Mouse (Mus musculus): ENCODE results near the gene Ifnb1. TPM values are rescaled to one million over a fixed set of nuclear protein-coding genes. Genes with fewer than 3 reads are reported as not detected.

Ifnb1 gene
- polyA plus RNA-seq, 1 experiment = not detected

- no peak for TF ChIP-seq POLR2A (IDR thresholded peaks at IDR 0.05; ENCODE audit: borderline replicate concordance, extremely low read depth, low read depth, low read length)
- no peak for TF ChIP-seq CTCF (IDR thresholded peaks at IDR 0.05; ENCODE audit: insufficient read depth, low read length)
- DNase-seq = no peak
- no peak overlapping the region for H3K4me3 ChIP-seq (replicated peaks; ENCODE audit: extremely low read depth, low read depth, low read length)
- H3K4me1 ChIP-seq (ENCODE audit: control insufficient read depth, insufficient read depth, low read length) = peaks cover 11% of the 10 kb centered on the region; the same call in 1 of the 2 replicates
- WGBS = 44% methylated on average over 1 of the region's 1 CpGs
Measured at GRCm38 (mm10) chr4:88534903-88535302, 12.3 kb upstream of the Ifnb1 start.

- TF ChIP-seq POLR2A (IDR thresholded peaks at IDR 0.05; ENCODE audit: borderline replicate concordance, extremely low read depth, low read depth, low read length) (no peak), CTCF (IDR thresholded peaks at IDR 0.05; ENCODE audit: insufficient read depth, low read length) (no peak)
- WGBS = 97% methylated on average over 2 of the region's 2 CpGs
- Histone ChIP-seq H3K4me3 (replicated peaks; ENCODE audit: extremely low read depth, low read depth, low read length) (no peak overlapping the region), H3K4me1 (ENCODE audit: control insufficient read depth, insufficient read depth, low read length) (peaks cover 11% of the 10 kb centered on the region; the same call in 1 of the 2 replicates)
- DNase-seq = no peak
Measured at GRCm38 (mm10) chr4:88533499-88533898, 10.9 kb upstream of the Ifnb1 start.

- no peak overlapping the region for H3K4me3 ChIP-seq (replicated peaks; ENCODE audit: extremely low read depth, low read depth, low read length)
- 56% methylated on average over 2 of the region's 2 CpGs for WGBS
- DNase-seq = no peak
- TF ChIP-seq CTCF (IDR thresholded peaks at IDR 0.05; ENCODE audit: insufficient read depth, low read length) (no peak), POLR2A (IDR thresholded peaks at IDR 0.05; ENCODE audit: borderline replicate concordance, extremely low read depth, low read depth, low read length) (no peak)
- H3K4me1 ChIP-seq (ENCODE audit: control insufficient read depth, insufficient read depth, low read length) = no peaks in the 10 kb centered on the region
Measured at GRCm38 (mm10) chr4:88530892-88531291, 8.3 kb upstream of the Ifnb1 start.

GRCm38 (mm10) chr4:88530271-88530670 is 7.7 kb upstream of the Ifnb1 start:
- DNase-seq = no peak
- no peak overlapping the region for H3K4me3 ChIP-seq (replicated peaks; ENCODE audit: extremely low read depth, low read depth, low read length)
- no peaks in the 10 kb centered on the region for H3K4me1 ChIP-seq (ENCODE audit: control insufficient read depth, insufficient read depth, low read length)
- WGBS = 73% methylated on average over 4 of the region's 4 CpGs
- TF ChIP-seq CTCF (IDR thresholded peaks at IDR 0.05; ENCODE audit: insufficient read depth, low read length) (no peak), POLR2A (IDR thresholded peaks at IDR 0.05; ENCODE audit: borderline replicate concordance, extremely low read depth, low read depth, low read length) (no peak)

GRCm38 (mm10) chr4:88526379-88527049 is 3.9 kb upstream of the Ifnb1 start:
- no peak for DNase-seq
- 78% methylated on average over 5 of the region's 5 CpGs for WGBS
- no peak for TF ChIP-seq CTCF (IDR thresholded peaks at IDR 0.05; ENCODE audit: insufficient read depth, low read length)
- no peak for TF ChIP-seq POLR2A (IDR thresholded peaks at IDR 0.05; ENCODE audit: borderline replicate concordance, extremely low read depth, low read depth, low read length)
- no peak overlapping the region for H3K4me3 ChIP-seq (replicated peaks; ENCODE audit: extremely low read depth, low read depth, low read length)
- no peaks in the 10 kb centered on the region for H3K4me1 ChIP-seq (ENCODE audit: control insufficient read depth, insufficient read depth, low read length)

GRCm38 (mm10) chr4:88525393-88525792 is 2.8 kb upstream of the Ifnb1 start:
- no peak overlapping the region for H3K4me3 ChIP-seq (replicated peaks; ENCODE audit: extremely low read depth, low read depth, low read length)
- DNase-seq = no peak
- 71% methylated on average over 3 of the region's 3 CpGs for WGBS
- no peaks in the 10 kb centered on the region for H3K4me1 ChIP-seq (ENCODE audit: control insufficient read depth, insufficient read depth, low read length)
- no peak for TF ChIP-seq POLR2A (IDR thresholded peaks at IDR 0.05; ENCODE audit: borderline replicate concordance, extremely low read depth, low read depth, low read length)
- TF ChIP-seq CTCF (IDR thresholded peaks at IDR 0.05; ENCODE audit: insufficient read depth, low read length) = no peak

GRCm38 (mm10) chr4:88523241-88523640 is 667 bp upstream of the Ifnb1 start:
- TF ChIP-seq CTCF (IDR thresholded peaks at IDR 0.05; ENCODE audit: insufficient read depth, low read length) (0 out of 2 replicates have a peak, but pooled peaks have one; percentile 21), POLR2A (IDR thresholded peaks at IDR 0.05; ENCODE audit: borderline replicate concordance, extremely low read depth, low read depth, low read length) (no peak)
- Histone ChIP-seq H3K4me1 (ENCODE audit: control insufficient read depth, insufficient read depth, low read length) (no peaks in the 10 kb centered on the region), H3K4me3 (replicated peaks; ENCODE audit: extremely low read depth, low read depth, low read length) (no peak overlapping the region)
- no peak for DNase-seq

GRCm38 (mm10) chr4:88517957-88518356 is 4.6 kb downstream of the Ifnb1 start:
- no peak for TF ChIP-seq POLR2A (IDR thresholded peaks at IDR 0.05; ENCODE audit: borderline replicate concordance, extremely low read depth, low read depth, low read length)
- no peak for TF ChIP-seq CTCF (IDR thresholded peaks at IDR 0.05; ENCODE audit: insufficient read depth, low read length)
- WGBS = 96% methylated on average over 2 of the region's 2 CpGs
- Histone ChIP-seq H3K4me1 (ENCODE audit: control insufficient read depth, insufficient read depth, low read length) (peaks cover 12% of the 10 kb centered on the region), H3K4me3 (replicated peaks; ENCODE audit: extremely low read depth, low read depth, low read length) (no peak overlapping the region)
- no peak for DNase-seq

GRCm38 (mm10) chr4:88515711-88516211 is 6.8 kb downstream of the Ifnb1 start:
- no peak for DNase-seq
- peak overlapping the region; percentile 24 for H3K4me3 ChIP-seq (replicated peaks; ENCODE audit: extremely low read depth, low read depth, low read length)

GRCm38 (mm10) chr4:88515250-88515649 is 7.3 kb downstream of the Ifnb1 start:
- Histone ChIP-seq H3K4me3 (replicated peaks; ENCODE audit: extremely low read depth, low read depth, low read length) (peak overlapping the region; percentile 24), H3K4me1 (ENCODE audit: control insufficient read depth, insufficient read depth, low read length) (peaks cover 12% of the 10 kb centered on the region)
- no peak for DNase-seq
- no peak for TF ChIP-seq POLR2A (IDR thresholded peaks at IDR 0.05; ENCODE audit: borderline replicate concordance, extremely low read depth, low read depth, low read length)
- TF ChIP-seq CTCF (IDR thresholded peaks at IDR 0.05; ENCODE audit: insufficient read depth, low read length) = no peak
- 9% methylated on average over 2 of the region's 2 CpGs for WGBS

More at GRCm38 (mm10) chr4:88515711-88516211, 6.8 kb downstream of the Ifnb1 start:
- TF ChIP-seq POLR2A (IDR thresholded peaks at IDR 0.05; ENCODE audit: borderline replicate concordance, extremely low read depth, low read depth, low read length) (no peak), CTCF (IDR thresholded peaks at IDR 0.05; ENCODE audit: insufficient read depth, low read length) (no peak)
- WGBS = 1% methylated on average over 4 of the region's 4 CpGs
- H3K4me1 ChIP-seq (ENCODE audit: control insufficient read depth, insufficient read depth, low read length) = peaks cover 12% of the 10 kb centered on the region

Data from lung, adult 2 months (tissue).